Mouse (Mus musculus) G1E (cell line): Measurements from ENCODE around the gene Cyp4f14. TPM values are rescaled to one million over a fixed set of nuclear protein-coding genes. Genes with fewer than 3 reads are reported as not detected.
A peak's percentile ranks its signal among the peaks of the same experiment; 100 is the strongest.

ENCODE experiments used
- ATAC-seq: 2 replicates; pipeline ENCODE4 v1.8.0; 2016; ENCODE audit warnings: mild to moderate bottlenecking; ENCODE audit not compliant: insufficient number of reproducible peaks, poor library complexity, low FRiP score, severe bottlenecking; ENCODE audit errors: extremely low read depth
- DNase-seq: peaks from one replicate; pipeline ENCODE4 v3.0.0; 2012; ENCODE audit warnings: low spot score
- H3K27me3 ChIP-seq: 2 replicates; pipeline ENCODE4 v1.6.1; 2012; ENCODE audit warnings: mild to moderate bottlenecking, low read length, inconsistent platforms; ENCODE audit not compliant: insufficient read depth
- H3K36me3 ChIP-seq: replicated peaks from 2 replicates; pipeline ENCODE3; 2012; ENCODE audit warnings: mild to moderate bottlenecking, inconsistent platforms
- H3K4me1 ChIP-seq: 2 replicates; pipeline ENCODE4 v1.6.1; 2012; ENCODE audit warnings: low read depth, low read length, inconsistent platforms, mixed read lengths; ENCODE audit not compliant: insufficient read depth
- H3K4me3 ChIP-seq: 2 replicates; pipeline ENCODE4 v1.5.1; 2012; ENCODE audit warnings: low read depth, mild to moderate bottlenecking, inconsistent platforms, low read length, moderate library complexity, mixed read lengths
- H3K9me3 ChIP-seq: replicated peaks from 2 replicates; pipeline ENCODE4 v1.6.1; 2012; ENCODE audit warnings: inconsistent platforms
- CTCF ChIP-seq: IDR thresholded peaks from 2 replicates; pipeline ENCODE4 v1.5.1; 2012; ENCODE audit warnings: low read depth, low read length, inconsistent platforms, mixed read lengths
- GATA1 ChIP-seq: IDR thresholded peaks from 2 replicates; pipeline ENCODE4 v1.6.1; 2012; ENCODE audit warnings: borderline replicate concordance, low read length, inconsistent platforms, mixed read lengths
- GATA2 ChIP-seq: IDR thresholded peaks from 2 replicates; pipeline ENCODE4 v1.6.1; 2012; ENCODE audit warnings: low read depth, low read length, inconsistent platforms, borderline replicate concordance
- POLR2AphosphoS5 ChIP-seq: IDR thresholded peaks from 2 replicates; pipeline ENCODE4 v1.6.1; 2012; ENCODE audit warnings: low read depth, low read length, inconsistent platforms; ENCODE audit not compliant: insufficient replicate concordance
- TAL1 ChIP-seq: conservative IDR thresholded peaks from 2 replicates; pipeline ENCODE4 v1.6.1; 2012; ENCODE audit warnings: low read depth, low read length, inconsistent platforms, mixed read lengths
- polyA plus RNA-seq: library from polyadenylated mRNA; stranded (reverse); fragments of >175 nt; gene quantifications from 2 replicates; pipeline ENCODE4 v1.2.3, GENCODE M21; 2012
- total RNA-seq, 2 experiments: library from RNA; stranded (forward) in 1 of 2; stranded (reverse) in 1 of 2; fragments of 200-1000 nt in 1 of 2; fragments of >200 nt in 1 of 2; fragmentation: Nextera tagmentation in 1 of 2; gene quantifications; 2 replicates each; pipeline ENCODE4 v1.2.3; 2014 to 2017

Cyp4f14 gene
- total RNA-seq (2014; fragmentation: Nextera tagmentation) (not detected in 2 replicates), total RNA-seq (2017) (0.06 and 0.16 TPM in 2 replicates), polyA plus RNA-seq (not detected in 2 replicates)

DNA sequence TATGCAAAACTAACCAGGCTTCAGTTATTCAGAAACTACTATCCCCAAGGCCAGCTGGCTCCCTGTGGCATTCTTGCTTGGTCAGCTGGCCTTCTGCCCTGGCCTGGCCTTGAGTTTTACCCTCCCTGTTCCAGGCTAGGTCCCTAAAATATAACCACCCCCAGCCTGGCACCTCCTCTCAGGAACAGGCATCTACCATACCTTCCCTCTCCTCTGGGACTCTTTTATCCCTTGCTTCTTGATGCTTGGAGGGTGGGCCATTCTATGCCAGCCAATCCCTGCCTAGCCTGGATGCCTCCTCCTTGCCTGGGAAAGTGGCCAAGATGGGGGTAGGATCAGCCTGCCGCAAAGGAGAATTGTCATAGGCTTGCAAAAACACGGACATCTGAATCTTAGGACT is at the start of gene Cyp4f14:
TSS of gene Cyp4f14 (minus strand) at position 212 of the 400 bp plus-strand sequence.
- DNase-seq (no peak), ATAC-seq (no peak)
- Histone ChIP-seq H3K9me3 (no peaks in the 10 kb centered on the region), H3K4me1 (no peaks in the 10 kb centered on the region; the same call in 1 of the 2 replicates), H3K4me3 (no peak within 1 kb of the TSS), H3K27me3 (peaks cover 18% of the 10 kb centered on the region), H3K36me3 (no peaks in the 10 kb centered on the region)
- TF ChIP-seq GATA1 (no peak), GATA2 (no peak), TAL1 (no peak), POLR2AphosphoS5 (no peak), CTCF (no peak)

DNA sequence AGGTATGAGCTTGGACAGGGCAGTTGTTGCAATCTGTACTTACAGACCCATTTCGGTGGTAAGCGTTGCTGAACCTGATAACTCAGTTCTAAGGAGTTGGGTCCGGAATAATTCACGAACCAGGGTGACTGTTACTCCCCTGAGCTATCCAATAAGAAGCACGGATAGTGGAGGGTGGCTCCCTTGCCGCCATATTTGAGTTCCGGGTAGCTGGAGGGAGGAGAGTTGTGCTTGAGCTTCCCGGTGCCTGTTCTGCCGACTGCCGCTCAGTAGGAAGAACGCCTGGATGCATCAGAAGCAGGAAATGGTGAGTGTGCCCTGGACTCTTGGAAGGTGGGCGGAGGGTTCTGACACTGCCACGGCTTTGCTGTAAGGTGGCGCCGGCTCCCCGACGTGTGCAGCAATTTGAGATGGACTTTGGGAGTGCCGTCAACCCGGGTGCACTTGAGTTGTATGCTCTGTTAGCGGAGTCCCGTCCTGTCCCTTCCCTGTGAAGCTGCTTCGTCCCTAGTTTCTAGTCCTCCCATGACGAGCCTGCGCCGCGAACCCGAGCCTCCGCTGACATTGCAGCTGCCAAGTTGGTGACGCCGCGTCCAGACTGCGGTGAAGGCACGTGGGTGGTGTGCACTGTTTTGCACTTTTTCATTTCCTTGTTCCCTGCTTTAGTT is 48.6 kb upstream of the Cyp4f14 start, which contains the start of gene Zfp472:
TSS of gene Zfp472 (plus strand) at position 192 of the 668 bp plus-strand sequence.
- H3K9me3 ChIP-seq = peaks cover 2% of the 10 kb centered on the region; the same call in 1 of the 2 replicates
- ATAC-seq = peak; percentile 88

DNA sequence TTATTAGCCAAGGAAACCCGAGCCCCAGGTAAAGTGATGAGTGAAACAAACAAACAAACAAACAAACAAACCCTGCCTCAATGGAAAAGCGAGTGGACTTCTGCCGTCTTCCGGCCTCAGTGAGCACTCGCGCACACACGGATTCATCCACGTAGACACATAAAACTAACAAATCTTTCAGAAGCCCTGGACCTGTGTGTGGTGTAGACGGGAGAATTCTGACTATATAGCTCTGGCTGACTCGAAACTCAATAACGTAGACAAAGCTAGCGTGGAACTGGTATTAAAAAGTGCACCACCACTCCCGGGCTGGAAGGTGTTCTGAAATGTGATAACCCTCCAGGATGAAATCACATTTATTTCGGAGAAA is 48.1 kb upstream of the Cyp4f14 start:
- DNase-seq = no peak
- H3K27me3 ChIP-seq = no peaks in the 10 kb centered on the region
- H3K4me1 ChIP-seq = peaks cover 23% of the 10 kb centered on the region
- peaks cover 2% of the 10 kb centered on the region; the same call in 1 of the 2 replicates for H3K9me3 ChIP-seq
- H3K36me3 ChIP-seq = peaks cover 3% of the 10 kb centered on the region
- 0 out of 2 replicates have a peak, but pooled peaks have one; percentile 17 for ATAC-seq
- peak overlapping the region; percentile 97 for H3K4me3 ChIP-seq
- no peak for TF ChIP-seq CTCF

More for the DNA sequence above, 48.6 kb upstream of the Cyp4f14 start, which contains the start of gene Zfp472:
- H3K27me3 ChIP-seq = no peaks in the 10 kb centered on the region
- DNase-seq = peak; percentile 98
- H3K36me3 ChIP-seq = peaks cover 3% of the 10 kb centered on the region
- peaks cover 23% of the 10 kb centered on the region for H3K4me1 ChIP-seq
- TF ChIP-seq POLR2AphosphoS5 = no peak
- TF ChIP-seq GATA1 = no peak
- no peak for TF ChIP-seq TAL1
- TF ChIP-seq GATA2 = no peak
- TF ChIP-seq CTCF = no peak
- peak within 1 kb of the TSS; percentile 97 for H3K4me3 ChIP-seq

DNA sequence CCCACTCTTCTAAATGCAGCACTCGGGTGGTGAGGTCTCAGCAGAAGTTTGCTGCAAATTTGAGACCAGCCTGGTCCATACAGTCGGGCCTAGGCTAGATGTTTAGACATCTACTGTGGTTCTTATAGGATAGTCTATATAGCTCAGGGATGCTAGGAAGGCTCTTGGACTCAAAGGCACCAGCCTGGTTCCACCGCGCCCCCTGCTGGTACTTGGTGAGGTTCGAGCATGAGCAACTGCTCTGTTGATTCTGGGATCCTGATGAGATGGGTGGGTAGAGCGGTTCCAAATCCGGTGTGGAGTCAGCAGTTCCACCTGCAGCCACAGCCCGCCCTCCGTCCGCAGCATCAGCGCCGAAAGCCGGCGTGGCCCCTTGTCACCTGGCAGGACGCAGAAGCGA is 34.3 kb upstream of the Cyp4f14 start:
- TF ChIP-seq POLR2AphosphoS5 (no peak), CTCF (peak; percentile 38)
- ATAC-seq = no peak
- peaks cover under 1% of the 10 kb centered on the region for H3K36me3 ChIP-seq
- H3K4me3 ChIP-seq = no peak overlapping the region
- H3K9me3 ChIP-seq = no peaks in the 10 kb centered on the region
- peaks cover 13% of the 10 kb centered on the region for H3K4me1 ChIP-seq
- H3K27me3 ChIP-seq = peaks cover 9% of the 10 kb centered on the region
- no peak for DNase-seq

DNA sequence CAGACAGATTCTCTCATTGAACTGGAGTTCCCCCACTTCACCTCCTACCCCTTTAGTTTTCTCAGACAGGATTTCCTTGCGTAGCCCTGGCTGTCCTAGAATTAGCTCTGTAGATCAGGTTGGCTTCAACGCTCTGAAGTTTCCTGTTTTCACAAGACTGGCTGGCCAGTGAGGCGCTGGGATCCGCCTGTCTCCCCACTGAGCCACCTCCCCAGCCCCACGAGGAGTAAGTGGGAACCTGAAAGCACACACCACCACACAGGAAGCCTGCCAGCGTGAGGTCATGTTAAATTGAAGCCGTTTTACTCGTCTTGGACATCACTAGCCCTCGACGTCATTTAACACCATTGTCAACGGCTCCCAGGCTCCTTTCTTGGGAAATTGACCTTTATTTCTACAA is 33.9 kb upstream of the Cyp4f14 start:
- Histone ChIP-seq H3K27me3 (peaks cover 9% of the 10 kb centered on the region), H3K4me1 (peaks cover 17% of the 10 kb centered on the region), H3K4me3 (no peak overlapping the region), H3K36me3 (peaks cover 4% of the 10 kb centered on the region), H3K9me3 (no peaks in the 10 kb centered on the region)
- DNase-seq = no peak
- no peak for ATAC-seq
- TF ChIP-seq GATA1 = no peak
- no peak for TF ChIP-seq CTCF
- TF ChIP-seq GATA2 = no peak
- no peak for TF ChIP-seq POLR2AphosphoS5
- TF ChIP-seq TAL1 = no peak

DNA sequence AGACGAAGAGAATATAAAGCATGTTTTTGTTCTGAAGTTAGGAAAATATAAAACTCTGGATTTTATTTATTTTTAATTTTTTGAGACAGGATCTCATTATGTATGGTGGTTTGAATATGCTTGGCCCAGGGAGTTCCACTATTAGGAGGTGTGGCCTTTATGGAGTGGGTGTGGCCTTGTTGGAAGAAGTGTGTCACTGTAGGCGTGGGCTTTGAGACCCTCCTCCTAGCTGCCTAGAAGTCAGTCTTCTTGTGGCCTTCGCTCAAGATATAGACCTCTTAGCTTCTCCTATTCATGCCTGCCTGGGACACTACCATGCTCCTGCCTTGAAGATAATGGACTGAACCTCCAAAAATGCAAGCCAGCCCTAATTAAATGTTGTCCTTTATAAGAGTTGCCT is 33.0 kb upstream of the Cyp4f14 start:
- no peak for TF ChIP-seq GATA2
- TF ChIP-seq GATA1 = no peak
- TF ChIP-seq POLR2AphosphoS5 = no peak
- no peak for TF ChIP-seq TAL1
- no peak for TF ChIP-seq CTCF
- H3K9me3 ChIP-seq = no peaks in the 10 kb centered on the region
- ATAC-seq = no peak

More for the DNA sequence above, 33.0 kb upstream of the Cyp4f14 start:
- Histone ChIP-seq H3K36me3 (peaks cover 11% of the 10 kb centered on the region), H3K4me3 (no peak overlapping the region), H3K27me3 (peaks cover 9% of the 10 kb centered on the region), H3K4me1 (peaks cover 22% of the 10 kb centered on the region)
- DNase-seq = no peak
